Mouse (Mus musculus) limb, embryonic 13.5 days (tissue): ENCODE data around the gene Jaml. TPM values are rescaled to one million over a fixed set of nuclear protein-coding genes. Genes with fewer than 3 reads are reported as not detected.

ENCODE experiments used
- ATAC-seq: fragments of 200-750 bp; cut with Nextera tagmentation; 2 replicates; pipeline ENCODE4 v1.8.0; 2017; ENCODE audit warnings: low read depth, moderate number of reproducible peaks, moderate TSS enrichment; ENCODE audit not compliant: low FRiP score
- H3K27ac ChIP-seq: fragments of 300-500 bp; sonication (generic); 2 replicates; pipeline ENCODE4 v1.5.1; 2015; ENCODE audit warnings: inconsistent platforms, mild to moderate bottlenecking, moderate library complexity
- H3K27me3 ChIP-seq: fragments of 300-500 bp; sonication (generic); 2 replicates; pipeline ENCODE4 v1.6.1; 2015; ENCODE audit warnings: mild to moderate bottlenecking, inconsistent platforms
- H3K36me3 ChIP-seq: fragments of 300-500 bp; sonication (generic); 2 replicates; pipeline ENCODE4 v1.6.1; 2015; ENCODE audit warnings: inconsistent platforms, mild to moderate bottlenecking, moderate library complexity
- H3K4me1 ChIP-seq: fragments of 300-500 bp; sonication (generic); 2 replicates; pipeline ENCODE4 v1.6.1; 2015; ENCODE audit warnings: inconsistent platforms
- H3K4me2 ChIP-seq: fragments of 300-500 bp; sonication (generic); replicated peaks from 2 replicates; pipeline ENCODE4 v1.6.1; 2015; ENCODE audit warnings: inconsistent platforms, mild to moderate bottlenecking, moderate library complexity
- H3K4me3 ChIP-seq: fragments of 300-500 bp; sonication (generic); 2 replicates; pipeline ENCODE4 v1.5.1; 2015; ENCODE audit warnings: moderate library complexity, mild to moderate bottlenecking, inconsistent platforms
- H3K9ac ChIP-seq: fragments of 300-500 bp; sonication (generic); 2 replicates; pipeline ENCODE4 v1.6.1; 2015; ENCODE audit warnings: mild to moderate bottlenecking, inconsistent platforms
- H3K9me3 ChIP-seq: fragments of 300-500 bp; sonication (generic); 2 replicates; pipeline ENCODE4 v1.6.1; 2016; ENCODE audit warnings: inconsistent platforms
- WGBS: fragments of 180-500 bp; shearing (Covaris S2); methylation state at CpG from one replicate; pipeline ENCODE4 v1.1.7; 2015; 5-methylcytosine and 5-hydroxymethylcytosine counted together
- polyA plus RNA-seq: library from polyadenylated mRNA; unstranded; fragments of >200 nt; fragmentation: Nextera tagmentation; extraction: Ambion mirVana; gene quantifications from 2 replicates; pipeline ENCODE4 v1.2.1, GENCODE M21; 2015

Jaml gene
- polyA plus RNA-seq, 1 experiment from 2014 or later: 1.5 TPM

DNA sequence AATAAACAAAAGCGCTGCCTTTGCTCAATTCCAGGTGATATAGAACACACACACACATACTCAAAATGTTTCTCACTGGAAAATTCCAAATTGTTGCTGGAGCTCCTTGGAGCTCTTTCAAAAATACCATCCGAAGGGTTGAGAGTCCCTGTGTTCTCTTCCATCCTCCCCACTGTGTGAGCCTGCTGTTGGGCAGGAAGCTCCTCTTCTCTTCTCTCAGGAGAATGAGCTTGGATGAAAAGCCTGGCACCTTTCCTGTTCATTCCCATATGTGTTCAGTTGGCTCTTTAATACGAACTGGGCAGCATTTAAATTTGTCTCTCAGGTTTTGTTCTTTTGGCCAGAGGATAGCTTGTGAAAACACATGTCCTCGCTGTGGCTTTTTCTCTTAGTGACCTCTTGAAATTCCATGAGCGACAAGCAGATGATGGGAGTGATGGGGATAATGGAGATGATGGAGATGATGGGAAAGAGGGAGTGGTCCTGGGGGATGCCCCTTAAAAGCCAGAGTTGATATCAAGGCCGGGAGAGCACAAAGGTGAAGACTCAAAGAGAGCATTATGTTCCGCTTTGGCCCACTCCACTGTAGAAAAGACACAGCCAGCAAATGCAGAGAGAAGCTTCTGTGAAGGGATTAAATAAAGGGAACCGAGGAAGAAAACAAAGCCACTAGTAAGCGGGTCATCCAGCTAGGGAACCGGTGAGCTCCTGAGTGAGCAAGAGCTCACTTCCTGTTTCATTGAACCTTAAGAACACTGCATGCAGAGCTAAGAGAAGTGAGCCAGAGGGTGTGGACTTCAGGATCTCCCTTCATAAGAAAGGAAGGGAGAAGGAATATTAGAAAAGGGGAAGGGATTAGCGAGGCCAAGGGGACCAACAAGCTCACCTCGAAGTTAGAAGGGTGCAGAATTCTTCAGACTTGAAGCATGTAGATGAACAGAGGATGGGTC, 7.0 kb downstream of the Jaml start:
- no peaks in the 10 kb centered on the region for H3K36me3 ChIP-seq
- H3K9me3 ChIP-seq: no peaks in the 10 kb centered on the region
- no peak for ATAC-seq
- no peak overlapping the region for H3K4me3 ChIP-seq
- no peak overlapping the region for H3K9ac ChIP-seq
- H3K27ac ChIP-seq: no peak overlapping the region
- no peaks in the 10 kb centered on the region for H3K4me1 ChIP-seq
- no peak overlapping the region for H3K4me2 ChIP-seq
- WGBS: 84% methylated on average over 12 of the region's 12 CpGs
- no peaks in the 10 kb centered on the region for H3K27me3 ChIP-seq

DNA sequence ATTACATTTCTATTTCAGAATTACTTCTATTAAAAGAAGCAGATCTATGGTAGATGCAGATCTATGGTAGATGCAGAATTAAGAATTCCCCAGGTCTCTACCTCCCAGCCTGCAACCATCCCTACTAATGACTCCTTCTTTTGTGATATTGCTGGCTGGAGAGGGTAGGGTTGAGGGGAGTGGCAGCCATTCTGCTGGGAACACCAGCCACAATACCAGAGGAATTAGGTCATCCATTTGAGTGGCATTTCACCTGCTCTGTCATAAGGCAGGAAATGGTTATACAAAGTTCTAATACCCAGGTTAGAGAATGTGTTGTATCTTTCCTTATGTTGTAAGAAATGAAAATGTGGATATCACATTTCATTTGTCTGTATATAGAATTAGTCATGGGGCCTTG, 9.1 kb downstream of the Jaml start:
- ATAC-seq: no peak
- H3K4me3 ChIP-seq: no peak overlapping the region

DNA sequence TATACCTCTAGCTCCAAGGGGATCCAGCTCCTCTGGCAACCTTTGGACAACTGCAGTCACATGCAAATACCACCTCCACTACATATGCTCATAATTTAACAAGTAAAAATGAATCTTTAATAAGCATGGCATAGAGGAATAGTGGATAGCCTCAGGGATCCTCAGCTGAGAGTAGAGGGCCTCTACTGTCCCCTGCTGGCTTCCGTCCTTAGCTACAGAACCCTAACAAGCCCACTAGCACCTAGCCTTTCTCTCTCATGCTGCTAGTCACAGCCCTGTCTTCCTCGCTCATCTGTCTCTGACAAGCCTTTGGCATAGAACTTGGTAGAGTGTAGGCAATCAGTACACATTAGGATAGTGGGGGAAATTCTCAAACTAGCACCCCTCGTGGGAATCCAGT, 11.8 kb downstream of the Jaml start:
- Histone ChIP-seq H3K9ac (no peak overlapping the region), H3K9me3 (no peaks in the 10 kb centered on the region), H3K4me1 (no peaks in the 10 kb centered on the region), H3K36me3 (no peaks in the 10 kb centered on the region), H3K4me3 (no peak overlapping the region), H3K27me3 (no peaks in the 10 kb centered on the region), H3K27ac (no peak overlapping the region), H3K4me2 (no peak overlapping the region)
- WGBS: 80% methylated on average over 3 of the region's 3 CpGs
- ATAC-seq: no peak

More for the DNA sequence above, 9.1 kb downstream of the Jaml start:
- Histone ChIP-seq H3K9ac (no peak overlapping the region), H3K9me3 (no peaks in the 10 kb centered on the region), H3K4me2 (no peak overlapping the region), H3K27ac (no peak overlapping the region), H3K27me3 (no peaks in the 10 kb centered on the region), H3K4me1 (no peaks in the 10 kb centered on the region), H3K36me3 (no peaks in the 10 kb centered on the region)

DNA sequence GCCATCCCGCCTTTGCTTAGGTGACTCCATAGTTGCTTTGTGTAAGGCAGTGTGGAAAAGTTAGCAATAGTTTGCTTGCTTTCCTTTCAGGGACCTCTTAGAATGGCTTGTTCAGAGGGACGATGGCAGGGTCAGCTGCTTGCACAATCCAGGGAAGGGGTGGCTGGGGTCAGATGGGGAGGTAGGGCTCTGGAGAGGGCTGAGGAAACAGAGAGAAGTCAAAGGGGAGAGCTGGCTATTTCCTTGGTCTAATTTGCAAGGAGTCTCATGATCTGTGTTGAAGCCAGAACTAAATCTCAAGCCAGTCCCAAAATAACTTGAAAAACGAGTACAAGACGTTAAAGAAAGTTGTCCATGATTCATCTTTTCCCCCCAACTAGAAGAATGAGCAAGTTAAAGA, 13.7 kb downstream of the Jaml start:
- WGBS: 72% methylated on average over 4 of the region's 4 CpGs
- H3K4me3 ChIP-seq: no peak overlapping the region

DNA sequence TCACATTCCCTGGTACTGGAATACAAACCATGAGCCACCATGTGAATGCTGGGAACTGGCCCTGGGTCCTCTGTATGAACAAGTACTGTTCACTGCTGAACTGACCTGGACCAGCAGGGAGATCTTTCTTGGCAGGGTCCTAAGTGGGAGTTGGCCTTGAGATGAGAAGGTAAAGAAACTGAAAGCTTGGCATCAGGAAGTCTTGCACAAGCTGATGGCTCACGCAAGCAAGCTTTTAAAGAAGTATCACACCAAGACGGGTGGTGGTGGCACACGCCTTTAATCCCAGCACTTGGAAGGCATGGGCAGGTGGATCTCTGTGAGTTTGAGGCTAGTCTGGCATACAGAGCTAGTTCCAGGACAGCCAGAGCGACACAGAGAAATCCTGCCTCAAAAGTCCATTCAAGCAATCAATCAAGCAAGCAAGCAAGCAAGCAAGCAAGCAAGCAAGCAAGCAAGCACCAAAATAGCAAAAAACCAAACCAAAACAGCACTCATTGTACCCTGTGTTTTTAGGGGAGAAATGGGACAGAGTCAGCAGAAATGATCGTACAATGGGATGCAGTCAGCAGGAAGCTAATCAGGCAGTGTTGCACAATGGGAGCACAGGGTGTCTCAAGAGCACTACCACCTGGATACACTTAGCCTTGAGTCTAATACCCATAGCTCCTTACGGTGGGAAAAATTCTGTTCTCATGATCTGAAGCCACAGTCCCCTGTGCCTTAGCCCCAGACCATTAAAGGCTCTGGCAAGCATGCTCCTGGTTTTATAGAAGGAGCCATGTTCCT, 16.4 kb downstream of the Jaml start:
- Histone ChIP-seq H3K9me3 (no peaks in the 10 kb centered on the region), H3K27ac (no peak overlapping the region), H3K4me3 (no peak overlapping the region), H3K9ac (no peak overlapping the region), H3K4me1 (no peaks in the 10 kb centered on the region), H3K36me3 (no peaks in the 10 kb centered on the region), H3K4me2 (no peak overlapping the region), H3K27me3 (no peaks in the 10 kb centered on the region)
- WGBS: 73% methylated on average over 6 of the region's 6 CpGs
- no peak for ATAC-seq

More for the DNA sequence above, 13.7 kb downstream of the Jaml start:
- Histone ChIP-seq H3K4me2 (no peak overlapping the region), H3K4me1 (no peaks in the 10 kb centered on the region), H3K9me3 (no peaks in the 10 kb centered on the region), H3K27me3 (no peaks in the 10 kb centered on the region), H3K36me3 (no peaks in the 10 kb centered on the region), H3K27ac (no peak overlapping the region), H3K9ac (no peak overlapping the region)
- ATAC-seq: no peak

DNA sequence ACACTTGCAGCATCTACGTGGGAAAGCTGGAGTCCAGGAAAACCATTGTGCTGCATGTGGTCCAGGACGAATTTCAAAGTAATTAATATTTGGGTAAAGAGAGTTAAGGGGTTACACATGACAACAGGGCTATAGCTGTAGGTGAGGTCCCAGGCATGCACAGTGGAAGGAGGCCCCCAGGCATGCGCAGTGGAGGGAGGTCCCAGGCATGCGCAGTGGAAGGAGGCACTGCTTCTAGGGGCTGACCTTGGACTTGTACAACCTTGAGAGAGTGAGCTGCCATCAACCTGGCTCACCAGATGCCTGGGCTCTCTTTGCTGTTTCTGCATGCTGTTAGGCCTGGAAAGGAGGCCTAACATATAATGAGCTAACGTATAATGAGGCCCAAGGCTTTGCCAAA, 18.9 kb downstream of the Jaml start:
- Histone ChIP-seq H3K4me2 (no peak overlapping the region), H3K9ac (no peak overlapping the region), H3K4me1 (peaks cover 9% of the 10 kb centered on the region), H3K27me3 (no peaks in the 10 kb centered on the region), H3K9me3 (no peaks in the 10 kb centered on the region), H3K27ac (no peak overlapping the region), H3K4me3 (no peak overlapping the region), H3K36me3 (no peaks in the 10 kb centered on the region)
- 80% methylated on average over 5 of the region's 5 CpGs for WGBS
- no peak for ATAC-seq

DNA sequence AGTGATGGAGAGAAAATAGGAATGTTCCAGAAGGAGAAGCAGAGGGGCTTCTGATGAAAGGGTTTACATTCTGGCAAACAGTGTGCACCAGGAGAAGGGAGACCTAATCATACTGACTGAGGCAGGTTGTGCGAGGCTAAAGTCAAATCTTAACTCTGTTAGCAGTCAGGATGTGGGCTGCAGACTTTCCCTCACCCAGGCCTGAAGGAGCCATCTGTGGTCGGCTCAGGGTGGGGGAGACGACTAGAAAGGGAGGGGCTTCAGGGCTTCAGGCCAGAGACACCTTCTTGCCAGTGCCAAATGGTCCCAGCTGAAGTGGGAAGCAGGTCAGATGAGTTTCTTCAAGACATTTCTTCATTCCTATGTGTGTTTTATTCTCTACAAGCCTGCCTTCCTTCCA, 19.4 kb downstream of the Jaml start:
- Histone ChIP-seq H3K4me2 (no peak overlapping the region), H3K27ac (no peak overlapping the region), H3K9me3 (no peaks in the 10 kb centered on the region), H3K36me3 (no peaks in the 10 kb centered on the region), H3K27me3 (no peaks in the 10 kb centered on the region), H3K4me1 (peaks cover 15% of the 10 kb centered on the region), H3K4me3 (no peak overlapping the region), H3K9ac (no peak overlapping the region)
- no peak for ATAC-seq
- 35% methylated on average over 3 of the region's 3 CpGs for WGBS

DNA sequence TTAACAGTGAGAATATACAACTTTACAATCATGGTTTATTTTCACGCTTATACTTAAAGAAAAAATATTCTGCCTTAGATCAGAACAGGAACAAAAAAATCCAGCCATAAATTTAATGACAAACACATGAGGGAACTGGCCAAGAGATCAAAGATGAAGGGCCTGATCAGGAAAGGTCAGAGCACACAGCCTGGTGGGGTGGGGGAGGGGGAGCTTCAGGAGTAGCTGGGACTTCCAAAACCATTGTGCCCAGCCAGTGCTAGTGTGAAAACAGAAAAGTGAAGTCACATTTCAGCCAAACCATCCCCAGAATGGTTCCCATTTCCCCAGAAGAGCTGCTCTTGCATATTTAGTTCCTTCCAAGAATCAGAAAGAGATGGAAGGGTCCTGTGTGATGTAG, 23.5 kb downstream of the Jaml start:
- Histone ChIP-seq H3K4me1 (peaks cover 18% of the 10 kb centered on the region), H3K9me3 (no peaks in the 10 kb centered on the region), H3K27ac (no peak overlapping the region), H3K4me2 (no peak overlapping the region), H3K27me3 (no peaks in the 10 kb centered on the region), H3K4me3 (no peak overlapping the region), H3K36me3 (no peaks in the 10 kb centered on the region), H3K9ac (no peak overlapping the region)
- no peak for ATAC-seq
- 30% methylated on average over 1 of the region's 1 CpGs for WGBS

DNA sequence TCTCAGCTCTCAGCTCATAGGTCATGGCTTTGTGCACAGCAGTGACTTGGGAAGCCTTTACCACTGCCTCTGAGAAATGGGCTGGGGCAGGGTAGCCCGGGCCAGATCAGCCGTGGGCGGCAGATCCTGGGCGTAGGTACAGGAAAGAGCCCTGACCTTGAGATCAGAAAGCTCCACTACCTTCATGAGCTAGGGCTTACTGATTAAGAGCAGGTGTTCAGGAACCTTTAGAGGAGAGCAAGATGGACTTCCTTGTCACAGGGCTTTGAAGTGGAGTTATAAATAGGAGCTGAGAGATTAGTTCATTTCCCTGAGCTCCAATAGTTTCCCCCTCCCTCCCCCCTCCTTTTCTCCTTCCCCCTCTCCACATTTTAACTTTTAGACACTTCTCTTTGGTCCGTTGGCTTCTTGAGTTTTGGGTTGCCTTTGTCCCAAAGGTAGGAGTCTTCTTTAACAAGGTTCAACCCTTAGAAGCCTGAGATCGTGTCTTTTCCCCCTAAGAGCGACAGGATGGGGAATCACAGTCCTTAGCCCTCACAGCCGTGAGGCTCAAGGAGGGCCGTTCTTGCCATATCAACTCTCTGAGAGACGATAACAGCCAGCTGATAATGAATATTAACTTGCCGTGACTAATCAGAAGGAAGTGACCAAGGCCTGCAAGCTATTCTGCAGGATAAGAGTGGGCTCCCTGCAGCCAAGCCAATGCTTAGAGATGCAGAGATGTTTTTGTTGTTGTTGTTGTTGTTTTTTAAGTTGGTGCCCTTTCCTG, 24.4 kb downstream of the Jaml start:
- no peak for ATAC-seq
- 25% methylated on average over 11 of the region's 11 CpGs for WGBS
- no peak overlapping the region for H3K4me3 ChIP-seq

DNA sequence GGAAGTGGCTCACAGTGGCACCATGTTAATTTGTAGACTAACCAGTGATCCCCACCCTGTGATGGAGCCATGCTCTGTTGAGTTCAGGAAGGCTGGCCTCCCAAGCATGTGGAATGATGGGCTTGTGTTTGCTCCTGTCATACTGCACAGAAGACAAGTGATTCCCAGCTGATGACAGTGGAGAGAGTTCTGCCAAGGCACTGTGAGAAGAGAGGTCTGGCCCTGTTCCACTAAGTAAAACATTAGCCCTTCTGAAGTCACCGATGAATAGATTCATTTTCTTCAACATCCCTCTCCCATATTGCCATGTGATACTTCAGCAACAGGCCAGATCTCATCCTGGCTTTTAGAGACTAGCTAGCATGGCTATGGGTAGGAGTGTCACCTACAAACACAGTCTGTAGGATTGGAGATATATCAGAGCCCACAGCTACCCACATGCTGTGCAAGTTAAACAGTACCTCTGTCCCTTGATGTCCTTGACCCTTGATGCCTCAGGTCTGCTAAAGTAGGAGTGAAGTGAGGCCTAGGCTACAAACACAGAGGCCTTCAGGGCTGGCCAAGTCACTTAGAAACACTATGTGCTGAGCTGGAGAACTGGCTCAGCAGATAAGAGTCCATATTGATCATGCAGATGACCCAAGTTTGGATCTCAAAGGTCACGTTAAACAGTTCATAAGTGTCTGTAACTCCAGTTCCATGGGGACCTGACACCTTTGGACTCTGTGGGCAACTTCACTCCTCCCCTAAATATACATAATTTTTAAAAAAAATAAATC, 26.8 kb downstream of the Jaml start:
- Histone ChIP-seq H3K27ac (no peak overlapping the region), H3K4me3 (no peak overlapping the region), H3K9ac (no peak overlapping the region), H3K27me3 (no peaks in the 10 kb centered on the region), H3K9me3 (no peaks in the 10 kb centered on the region), H3K4me2 (no peak overlapping the region), H3K36me3 (no peaks in the 10 kb centered on the region), H3K4me1 (peaks cover 18% of the 10 kb centered on the region)
- 90% methylated on average over 2 of the region's 2 CpGs for WGBS
- ATAC-seq: no peak

More for the DNA sequence above, 24.4 kb downstream of the Jaml start:
- H3K27me3 ChIP-seq: no peaks in the 10 kb centered on the region
- no peaks in the 10 kb centered on the region for H3K36me3 ChIP-seq
- H3K9ac ChIP-seq: no peak overlapping the region
- no peak overlapping the region for H3K4me2 ChIP-seq
- H3K9me3 ChIP-seq: no peaks in the 10 kb centered on the region
- no peak overlapping the region for H3K27ac ChIP-seq
- peaks cover 18% of the 10 kb centered on the region for H3K4me1 ChIP-seq

DNA sequence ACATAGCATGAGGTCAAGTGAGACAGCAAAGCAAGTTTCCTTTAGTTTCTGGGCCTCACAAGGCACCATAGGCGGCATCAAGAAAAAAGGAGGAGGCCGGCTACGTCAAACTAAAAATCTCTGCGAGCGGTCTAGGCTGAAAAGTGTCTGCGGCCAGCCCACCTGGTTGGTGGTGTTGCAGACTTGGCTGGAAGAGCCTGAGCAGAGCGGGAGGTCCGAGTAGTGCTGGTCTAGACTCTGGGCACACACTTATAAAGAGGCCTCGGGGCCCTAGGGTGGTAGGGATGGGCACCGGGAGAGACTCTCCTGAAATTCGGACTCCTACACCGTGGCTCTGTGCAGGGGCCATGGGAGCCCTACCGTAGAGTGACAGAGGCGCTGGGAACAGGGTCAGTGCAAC, 36.7 kb downstream of the Jaml start:
- Histone ChIP-seq H3K4me2 (peak overlapping the region; percentile 70), H3K9me3 (no peaks in the 10 kb centered on the region)

More for the DNA sequence above, 36.7 kb downstream of the Jaml start:
- Histone ChIP-seq H3K36me3 (no peaks in the 10 kb centered on the region), H3K9ac (peak overlapping the region; percentile 59), H3K27ac (peak overlapping the region; percentile 72), H3K27me3 (no peaks in the 10 kb centered on the region), H3K4me1 (peaks cover 30% of the 10 kb centered on the region), H3K4me3 (peak overlapping the region; percentile 47)
- ATAC-seq: peak; percentile 73
- 3% methylated on average over 14 of the region's 14 CpGs for WGBS
